Mouse (Mus musculus): Measurements from ENCODE around the gene Sec13.

GRCm38 (mm10) chr6:113712718-113713117, 27.8 kb downstream of the Sec13 start:
- TF ChIP-seq POLR2A (IDR thresholded peaks at IDR 0.05; ENCODE audit: extremely low read depth, insufficient read depth, low read length) (no peak), CTCF (IDR thresholded peaks at IDR 0.05; ENCODE audit: low read depth, low read length) (no peak)

All from liver, adult 2 months (tissue).